ENCODE assay signal across 8 mouse cellular contexts in genomic region chr11:107573061-107573692, GRCm38 (mm10). TPM values are rescaled to one million over a fixed set of nuclear protein-coding genes. Genes with fewer than 3 reads are reported as not detected.
DNase-seq lines count a peak whose midpoint lies in the region; ATAC-seq lines count a peak whose summit lies in the region.

No protein-coding gene starts in this region.

- peak; percentile 20 for DNase-seq in gastrocnemius, postnatal 25 days
- DNase-seq in gastrocnemius, adult 18-20 months (ENCODE audit: low spot score) = no peak
- DNase-seq in embryo, embryonic 10 days (ENCODE audit: low spot score) = peak; percentile 75
- DNase-seq in lung, postnatal 36 days = peak; percentile 67
- no peak for DNase-seq in retina, postnatal 1 day
- no peak for DNase-seq in layer of hippocampus, adult 8-10 months (ENCODE audit: low spot score in 2 of 2)
- no peak for DNase-seq in spleen, adult 18-20 months

- 33% methylated on average over 11 of the region's 11 CpGs for WGBS in kidney, embryonic 14.5 days

- no peaks in the 10 kb centered on the region for H3K27me3 ChIP-seq in kidney, embryonic 14.5 days (ENCODE audit: control insufficient read depth, insufficient read depth, low read length)

- peak overlapping the region; percentile 52; the same call in 1 of the 2 replicates for H3K27ac ChIP-seq in kidney, embryonic 14.5 days (ENCODE audit: low read depth, low read length)

- no peak overlapping the region for H3K9ac ChIP-seq in kidney, embryonic 14.5 days (ENCODE audit: low read depth, low read length)

- H3K36me3 ChIP-seq in kidney, embryonic 14.5 days (ENCODE audit: control insufficient read depth, insufficient read depth, low read length) = peaks cover 27% of the 10 kb centered on the region

- ATAC-seq in kidney, embryonic 14.5 days (ENCODE audit: low FRiP score, low TSS enrichment) = peak; percentile 32; the same call in 1 of the 2 replicates

- H3K9me3 ChIP-seq in kidney, embryonic 14.5 days (ENCODE audit: control insufficient read depth, low read length) = peaks cover 3% of the 10 kb centered on the region; the same call in 1 of the 2 replicates

- H3K4me1 ChIP-seq in kidney, embryonic 14.5 days (ENCODE audit: control insufficient read depth, insufficient read depth, low read length) = peaks cover 12% of the 10 kb centered on the region

- H3K4me2 ChIP-seq in kidney, embryonic 14.5 days (replicated peaks; ENCODE audit: low read depth, low read length) = no peak overlapping the region

- no peak overlapping the region for H3K4me3 ChIP-seq in kidney, embryonic 14.5 days (ENCODE audit: low read length)

RNA-seq across cellular contexts. Expression of gene Helz, which starts 25.4 kb away (rescaled TPM):
- 10 to 100 TPM; 14.7 to 16.9 TPM for total RNA-seq in gastrocnemius, postnatal 25 days (2021)
- total RNA-seq in gastrocnemius, adult 18-20 months (2021) = 10 to 100 TPM; 17.6 to 18.2 TPM
- 19.0 and 29.8 TPM in 2 replicates for polyA plus RNA-seq in kidney, embryonic 14.5 days (2014; fragmentation: Nextera tagmentation; extraction: Ambion mirVana)
- total RNA-seq in layer of hippocampus, adult 8-10 months (2022) = 10 to 100 TPM; 37.2 to 47.1 (median 43.4) TPM

Comparison
In these comparisons a context has a peak if more than half of its experiments do, and no peak if none do; other contexts are left out.
1. DNase-seq: peak in gastrocnemius, postnatal 25 days (single experiment), embryo, embryonic 10 days (single experiment) and lung, postnatal 36 days (single experiment); none in gastrocnemius, adult 18-20 months (single experiment), retina, postnatal 1 day (single experiment), layer of hippocampus, adult 8-10 months (0 of 2) and spleen, adult 18-20 months (0 of 2).